Mouse (Mus musculus): ENCODE results near the gene Pdk2. TPM values are rescaled to one million over a fixed set of nuclear protein-coding genes. Genes with fewer than 3 reads are reported as not detected.
"Not testable (repeated sequence)": the region's sequence is repeated elsewhere in the genome, so short reads cannot be mapped to it uniquely, and the experiment has no call there.

The Pdk2 gene
- polyA plus RNA-seq, 1 experiment = 274 TPM

DNA sequence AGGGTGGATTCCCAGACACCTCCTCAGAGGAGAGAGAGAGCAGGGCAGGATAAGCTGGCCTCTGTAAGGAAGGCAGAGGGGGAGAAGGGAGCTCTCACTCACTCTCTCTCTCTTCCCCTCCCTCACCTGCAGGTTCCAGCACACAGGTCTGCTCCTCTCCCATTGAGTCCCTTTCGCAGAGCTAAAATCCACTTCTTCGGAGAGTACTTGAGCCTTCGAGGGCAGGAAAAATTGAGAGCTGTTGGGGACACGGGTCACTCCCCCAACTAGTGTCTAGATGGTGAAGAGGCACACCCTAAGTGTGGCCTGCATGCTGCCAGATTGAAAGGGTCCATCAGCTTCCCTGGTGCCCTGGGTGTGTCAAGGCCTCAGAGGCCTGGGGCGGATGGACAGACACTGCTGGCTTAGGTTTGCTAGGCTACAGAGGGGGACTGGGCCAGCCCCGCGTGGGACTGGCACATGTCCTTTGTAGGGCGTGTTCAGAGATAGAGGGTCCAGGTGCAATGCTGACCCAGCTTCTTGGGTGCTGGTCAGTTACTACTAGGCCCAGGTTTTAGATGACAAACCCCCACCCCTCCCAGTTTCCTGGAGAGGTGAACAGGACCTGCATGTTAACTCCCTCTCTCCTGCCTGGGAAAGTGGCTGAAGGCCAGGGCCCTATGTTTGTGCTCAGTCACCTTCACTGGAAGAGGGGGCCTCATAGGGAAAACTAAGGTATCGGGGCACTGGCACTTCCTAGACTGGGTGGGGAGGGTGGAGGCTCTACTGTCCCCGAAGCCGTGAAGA lies 15.7 kb downstream of the Pdk2 start:
- no peak overlapping the region for H3K27ac ChIP-seq (replicated peaks; ENCODE audit: low read depth, low read length)
- H3K4me3 ChIP-seq (ENCODE audit: insufficient read depth, low read depth, low read length) = no peak overlapping the region
- H3K4me1 ChIP-seq (ENCODE audit: control insufficient read depth, insufficient read depth, insufficient read length, low read length) = no peaks in the 10 kb centered on the region

DNA sequence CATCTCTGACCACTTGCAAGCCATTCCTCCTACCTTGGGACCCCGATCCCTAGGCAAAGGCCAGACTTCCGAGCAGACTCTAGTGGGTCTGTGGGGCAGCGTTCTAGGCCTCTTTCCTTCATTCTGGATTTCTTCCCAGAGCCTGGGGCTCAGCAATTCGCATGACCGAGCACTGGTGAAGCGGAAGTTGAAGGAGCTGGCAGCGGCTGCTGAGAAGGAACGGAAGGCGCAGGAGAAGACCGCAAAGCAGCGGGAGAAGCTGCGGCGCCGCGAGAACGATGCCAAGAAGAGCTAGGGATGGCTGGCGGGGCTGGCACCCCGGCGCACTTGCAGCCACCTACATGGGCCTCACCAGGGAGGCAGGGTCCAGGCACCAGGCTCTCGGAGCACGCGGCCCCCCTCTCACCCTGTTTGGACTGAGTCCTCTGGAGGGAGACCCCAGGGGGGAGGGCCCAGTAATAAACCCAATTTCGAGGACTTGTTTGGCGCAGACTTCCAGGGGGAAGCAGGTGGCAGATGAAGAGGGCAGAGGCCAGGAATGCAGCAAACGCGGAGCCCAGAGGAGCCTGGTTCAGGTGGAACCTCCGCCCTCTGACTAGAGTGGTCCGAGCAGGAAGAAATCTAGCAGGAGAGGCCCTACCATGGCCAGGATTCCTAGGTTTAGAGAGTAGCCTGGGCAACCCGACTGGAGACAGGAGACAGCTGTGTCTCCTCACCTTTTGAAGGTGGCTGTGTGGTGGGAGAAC lies 16.5 kb downstream of the Pdk2 start:
- Histone ChIP-seq H3K27ac (replicated peaks; ENCODE audit: low read depth, low read length) (no peak overlapping the region), H3K4me3 (ENCODE audit: insufficient read depth, low read depth, low read length) (no peak overlapping the region), H3K4me1 (ENCODE audit: control insufficient read depth, insufficient read depth, insufficient read length, low read length) (no peaks in the 10 kb centered on the region)

DNA sequence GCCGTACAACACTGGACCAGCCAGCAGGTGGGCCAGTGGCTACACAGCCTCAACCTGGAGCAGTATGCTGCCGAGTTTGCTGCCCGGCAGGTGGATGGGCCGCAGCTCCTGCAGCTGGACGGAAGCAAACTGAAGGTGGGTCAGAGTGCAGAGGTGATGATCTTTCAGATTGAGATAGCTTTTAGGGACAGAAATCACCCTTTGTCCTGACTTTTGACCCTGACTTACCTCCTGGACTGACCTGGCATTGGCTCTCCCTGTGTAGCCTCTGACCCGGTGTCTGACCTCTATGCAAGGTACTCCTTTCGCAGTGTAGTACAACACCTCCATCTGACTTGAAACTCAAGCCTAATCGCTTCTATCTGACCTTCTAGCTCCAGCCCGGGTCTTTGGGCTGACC lies 17.7 kb downstream of the Pdk2 start:
- H3K4me3 ChIP-seq (ENCODE audit: insufficient read depth, low read depth, low read length) = no peak overlapping the region
- H3K4me1 ChIP-seq (ENCODE audit: control insufficient read depth, insufficient read depth, insufficient read length, low read length) = no peaks in the 10 kb centered on the region
- no peak overlapping the region for H3K27ac ChIP-seq (replicated peaks; ENCODE audit: low read depth, low read length)

DNA sequence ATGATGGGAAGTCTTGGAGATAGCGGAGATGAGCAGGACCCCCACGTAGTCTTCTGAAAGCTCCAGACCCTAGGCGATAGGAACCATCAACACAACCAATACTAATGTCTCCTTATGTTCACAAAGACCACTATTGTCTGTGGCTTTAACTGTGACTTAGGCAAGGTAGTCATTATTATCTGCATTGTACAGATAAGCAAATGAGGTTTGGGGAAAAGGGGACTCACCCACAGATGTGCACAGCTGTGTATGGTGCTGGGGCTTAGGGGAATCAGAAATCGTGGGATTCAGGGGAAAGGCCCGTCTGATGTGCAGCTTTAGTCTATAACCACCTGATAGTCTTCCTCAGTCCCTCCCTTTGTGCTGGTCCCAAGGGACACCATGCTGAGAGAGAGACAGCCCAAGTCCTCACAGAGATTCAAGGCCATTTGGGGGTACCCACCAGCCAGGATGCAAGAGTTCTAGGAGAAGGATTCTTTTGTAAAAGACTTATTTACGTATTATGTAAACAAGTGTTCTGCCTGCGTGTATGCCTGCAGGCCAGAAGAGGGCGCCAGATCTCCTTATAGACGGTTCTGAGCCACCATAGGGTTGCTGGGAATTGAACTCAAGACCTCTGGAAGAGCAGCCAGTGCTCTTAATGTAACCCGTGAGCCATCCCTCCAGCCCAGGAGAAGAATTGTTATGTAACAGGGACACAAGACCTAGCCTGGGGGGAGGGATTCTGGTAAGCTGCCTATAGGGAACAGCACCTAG lies 18.7 kb downstream of the Pdk2 start:
- Histone ChIP-seq H3K4me3 (ENCODE audit: insufficient read depth, low read depth, low read length) (no peak overlapping the region), H3K4me1 (ENCODE audit: control insufficient read depth, insufficient read depth, insufficient read length, low read length) (no peaks in the 10 kb centered on the region), H3K27ac (replicated peaks; ENCODE audit: low read depth, low read length) (no peak overlapping the region)

DNA sequence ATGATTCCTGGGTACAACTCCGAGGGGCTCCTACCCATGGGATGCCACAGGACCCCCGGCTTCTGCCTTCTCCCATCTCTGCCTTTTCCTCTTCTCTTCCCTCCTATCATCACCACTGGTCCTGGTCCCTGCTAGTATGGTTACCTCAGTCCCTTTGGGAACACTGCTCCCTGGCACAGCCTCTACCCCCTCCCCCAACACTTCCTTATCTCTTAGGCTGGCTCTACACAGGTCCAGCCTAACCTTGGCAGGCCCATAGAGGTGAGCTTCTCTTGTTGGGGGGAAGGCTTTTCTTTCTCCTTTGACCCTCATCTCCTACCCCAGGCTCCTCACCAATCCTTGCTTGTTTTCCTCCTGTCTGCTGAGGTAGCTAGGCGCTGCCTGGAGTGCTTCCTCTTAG lies 25.7 kb downstream of the Pdk2 start:
- Histone ChIP-seq H3K27ac (replicated peaks; ENCODE audit: low read depth, low read length) (no peak overlapping the region), H3K4me3 (ENCODE audit: insufficient read depth, low read depth, low read length) (no peak overlapping the region)

DNA sequence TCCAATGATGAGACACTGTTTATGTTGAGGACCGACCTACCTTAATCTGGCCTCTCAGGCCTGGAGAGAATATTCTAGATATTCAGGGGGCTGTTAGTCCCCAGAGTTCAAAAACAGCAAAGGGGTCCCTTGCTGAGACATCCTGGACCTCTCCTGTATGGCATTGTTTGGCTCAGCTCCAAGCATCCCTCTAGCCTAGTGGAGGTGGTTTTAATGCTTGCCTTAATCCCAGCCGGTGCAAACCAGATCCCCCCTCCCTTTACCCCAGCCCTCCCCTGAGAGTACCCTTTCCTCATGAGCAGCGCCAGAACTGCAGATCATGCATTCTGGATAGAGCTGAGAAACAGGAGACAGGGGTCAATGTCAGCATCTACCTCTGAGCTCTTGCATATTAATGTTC lies 28.7 kb downstream of the Pdk2 start:
- Histone ChIP-seq H3K27ac (replicated peaks; ENCODE audit: low read depth, low read length) (no peak overlapping the region), H3K4me3 (ENCODE audit: insufficient read depth, low read depth, low read length) (no peak overlapping the region), H3K4me1 (ENCODE audit: control insufficient read depth, insufficient read depth, insufficient read length, low read length) (peaks cover 7% of the 10 kb centered on the region; the same call in 1 of the 2 replicates)

More for the DNA sequence above, 25.7 kb downstream of the Pdk2 start:
- H3K4me1 ChIP-seq (ENCODE audit: control insufficient read depth, insufficient read depth, insufficient read length, low read length) = no peaks in the 10 kb centered on the region

DNA sequence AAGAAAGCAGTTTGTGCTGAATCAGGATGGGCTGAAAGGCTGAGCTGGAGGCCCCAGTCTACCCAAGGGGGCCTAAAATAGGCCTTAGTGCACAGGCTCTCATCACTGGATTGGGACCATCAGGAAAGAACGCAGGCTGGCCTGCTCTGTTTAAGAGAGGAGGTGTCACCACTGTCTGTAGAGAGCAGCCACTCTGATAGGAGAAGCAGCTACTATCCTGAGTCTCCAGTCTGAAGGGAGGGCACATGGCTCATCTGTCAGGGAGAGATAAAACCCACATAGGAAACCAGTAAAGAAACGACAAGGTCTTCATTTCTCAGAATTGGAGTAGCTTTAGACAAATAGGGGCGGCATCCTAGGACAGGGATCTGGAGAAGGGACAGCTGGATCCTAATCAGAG lies 29.1 kb downstream of the Pdk2 start:
- H3K4me3 ChIP-seq (ENCODE audit: insufficient read depth, low read depth, low read length) = no peak overlapping the region
- H3K4me1 ChIP-seq (ENCODE audit: control insufficient read depth, insufficient read depth, insufficient read length, low read length) = peaks cover 7% of the 10 kb centered on the region; the same call in 1 of the 2 replicates
- no peak overlapping the region for H3K27ac ChIP-seq (replicated peaks; ENCODE audit: low read depth, low read length)

DNA sequence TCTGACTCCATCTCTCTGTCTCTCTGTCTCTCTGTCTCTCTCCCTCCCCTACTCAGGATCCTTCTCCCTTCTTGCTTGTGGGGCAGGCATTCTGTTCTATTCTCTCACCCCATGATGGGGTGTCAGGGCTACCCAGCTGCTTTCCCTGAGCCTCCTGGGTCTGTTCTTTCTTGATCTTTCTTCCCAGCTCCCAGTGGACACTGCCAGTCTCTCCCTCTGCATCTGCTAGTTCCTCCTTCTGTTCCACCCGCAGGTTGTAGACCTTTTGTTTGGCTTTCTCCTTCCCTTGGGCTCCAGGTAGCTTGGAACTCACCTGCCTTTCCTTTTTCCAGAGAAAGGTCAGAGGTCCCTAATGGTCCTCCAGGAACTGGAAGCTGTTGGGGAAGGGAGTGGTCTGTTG lies 29.7 kb downstream of the Pdk2 start:
- no peak overlapping the region for H3K4me3 ChIP-seq (ENCODE audit: insufficient read depth, low read depth, low read length)

DNA sequence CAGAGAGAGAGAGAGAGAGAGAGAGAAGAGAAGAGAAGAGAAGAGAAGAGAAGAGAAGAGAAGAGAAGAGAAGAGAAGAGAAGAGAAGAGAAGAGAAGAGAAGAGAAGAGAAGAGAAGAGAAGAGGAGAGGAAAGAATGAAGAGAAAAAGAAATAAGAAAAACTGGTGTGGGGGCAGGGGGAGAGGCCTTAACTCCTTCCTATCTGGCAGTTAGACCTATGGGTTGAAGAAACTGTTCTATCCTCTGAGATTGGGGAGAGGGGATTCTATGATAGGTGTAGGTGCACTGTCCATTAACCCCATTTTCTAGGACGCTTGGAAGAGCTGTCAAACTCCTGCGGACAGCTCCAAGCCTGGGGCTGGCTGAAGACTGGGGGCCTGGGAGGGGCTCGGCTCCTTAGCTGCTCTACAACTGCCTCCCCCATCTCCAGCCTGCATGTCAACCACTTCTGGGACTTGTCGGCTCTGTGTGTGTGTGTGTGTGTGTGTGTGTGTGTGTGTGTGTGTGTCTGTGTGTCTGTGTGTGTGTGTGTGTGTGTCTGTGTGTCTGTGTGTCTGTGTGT lies 30.2 kb downstream of the Pdk2 start:
- H3K4me3 ChIP-seq (ENCODE audit: insufficient read depth, low read depth, low read length); H3K27ac ChIP-seq (replicated peaks; ENCODE audit: low read depth, low read length): not testable (repeated sequence)
- peaks cover 13% of the 10 kb centered on the region; the same call in 1 of the 2 replicates for H3K4me1 ChIP-seq (ENCODE audit: control insufficient read depth, insufficient read depth, insufficient read length, low read length)

More for the DNA sequence above, 29.7 kb downstream of the Pdk2 start:
- no peak overlapping the region for H3K27ac ChIP-seq (replicated peaks; ENCODE audit: low read depth, low read length)
- H3K4me1 ChIP-seq (ENCODE audit: control insufficient read depth, insufficient read depth, insufficient read length, low read length) = peaks cover 10% of the 10 kb centered on the region; the same call in 1 of the 2 replicates

DNA sequence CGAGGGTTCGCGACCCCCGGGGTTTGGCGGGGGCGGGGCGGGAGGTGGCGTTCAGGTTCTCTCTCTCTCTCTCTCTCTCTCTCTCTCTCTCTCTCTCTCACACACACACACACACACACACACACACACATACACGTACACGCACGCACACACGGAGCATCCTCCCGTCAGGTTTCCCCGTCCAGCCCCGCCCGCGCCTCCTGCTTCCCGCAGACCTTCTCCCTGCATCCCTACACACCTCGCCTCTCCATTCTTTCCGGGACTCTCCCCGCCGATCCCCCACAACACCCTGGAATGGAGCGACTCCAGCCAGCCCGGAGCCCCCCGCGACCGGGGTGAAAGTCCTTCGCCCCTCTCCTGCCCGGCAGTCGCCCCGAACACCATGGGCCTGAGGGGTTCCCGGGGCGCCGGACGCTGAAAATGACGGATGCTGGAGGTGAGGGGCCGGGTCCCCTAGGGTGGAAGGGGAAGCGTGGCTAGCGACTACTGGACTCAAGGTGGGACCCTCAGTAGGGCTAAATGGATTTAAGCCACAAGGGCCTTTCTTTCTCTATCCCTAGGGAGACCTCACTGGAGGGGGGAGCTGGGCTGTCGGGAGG lies 30.9 kb downstream of the Pdk2 start:
- Histone ChIP-seq H3K4me3 (ENCODE audit: insufficient read depth, low read depth, low read length) (peak overlapping the region; percentile 48), H3K27ac (replicated peaks; ENCODE audit: low read depth, low read length) (no peak overlapping the region), H3K4me1 (ENCODE audit: control insufficient read depth, insufficient read depth, insufficient read length, low read length) (peaks cover 13% of the 10 kb centered on the region; the same call in 1 of the 2 replicates)

DNA sequence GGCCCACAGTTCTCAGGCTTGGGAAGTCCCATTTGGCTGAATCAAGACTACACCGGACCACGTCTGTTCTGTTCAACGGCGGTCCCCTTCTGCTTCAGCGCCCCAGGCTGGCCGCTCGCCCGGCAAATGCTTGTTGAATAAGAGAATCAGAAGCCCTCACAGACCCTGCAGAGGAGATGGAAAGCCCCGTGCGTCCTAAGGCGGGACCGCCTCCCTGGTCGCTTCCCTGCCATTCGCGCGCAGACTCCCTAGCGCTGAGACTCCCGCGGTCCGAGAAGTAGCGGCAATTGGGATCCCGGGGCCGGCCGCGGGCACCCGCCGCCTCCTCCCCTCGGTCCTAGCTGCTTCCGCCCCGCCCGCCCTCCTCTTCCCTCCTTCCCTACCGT lies 31.5 kb downstream of the Pdk2 start, which contains the start of gene Samd14:
Gene Samd14 (plus strand): TSS at position 251 of the 386 bp plus-strand sequence.
- Histone ChIP-seq H3K27ac (replicated peaks; ENCODE audit: low read depth, low read length) (no peak within 1 kb of the TSS), H3K4me1 (ENCODE audit: control insufficient read depth, insufficient read depth, insufficient read length, low read length) (peaks cover 13% of the 10 kb centered on the region; the same call in 1 of the 2 replicates), H3K4me3 (ENCODE audit: insufficient read depth, low read depth, low read length) (peak within 1 kb of the TSS; percentile 67)

DNA sequence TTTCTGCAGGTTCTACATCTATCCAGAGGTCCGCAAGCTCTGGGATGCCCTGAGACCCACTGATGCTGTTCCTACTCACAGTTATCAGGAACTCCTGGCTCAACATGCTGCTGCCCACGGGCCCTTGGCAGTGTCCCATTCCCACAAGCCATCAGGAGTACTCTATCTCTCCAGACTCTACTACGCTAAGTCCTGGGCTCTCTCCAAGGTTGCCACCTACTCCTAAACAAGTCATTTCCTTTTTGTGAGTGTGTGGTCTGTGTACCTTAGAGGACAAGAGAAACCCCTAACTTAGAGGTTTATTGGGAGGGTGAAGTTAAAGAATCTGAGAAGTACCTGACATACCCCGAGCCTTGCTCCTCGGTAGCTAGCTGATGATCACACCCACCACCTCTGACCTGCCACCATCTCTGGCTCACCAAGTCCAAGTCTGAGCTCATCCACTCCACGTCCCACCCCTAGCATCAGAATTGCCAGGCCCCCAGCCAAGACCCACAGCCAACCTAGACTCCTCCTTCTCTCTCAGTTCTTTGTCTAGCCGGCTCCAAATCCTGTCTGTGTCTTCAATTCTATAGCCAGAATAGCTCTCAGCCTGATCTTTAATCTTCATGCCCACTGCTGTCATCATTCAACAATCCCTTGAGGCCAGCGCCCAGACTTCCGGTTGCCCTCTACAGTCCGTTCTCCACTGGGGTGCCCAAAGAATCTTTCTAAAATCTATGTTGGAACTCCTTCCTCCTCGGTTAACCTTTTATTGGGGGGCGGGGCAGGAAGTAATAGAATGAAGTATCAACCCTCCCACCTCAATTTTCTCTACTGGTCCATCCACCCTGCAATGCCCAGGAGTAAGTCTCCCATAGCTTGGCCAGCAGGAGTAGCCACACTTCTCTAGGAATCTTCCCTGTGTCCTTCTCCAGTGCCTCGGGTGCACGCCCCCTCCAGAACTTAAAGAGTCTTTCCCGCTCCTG lies 32.2 kb downstream of the Pdk2 start:
- peaks cover 13% of the 10 kb centered on the region; the same call in 1 of the 2 replicates for H3K4me1 ChIP-seq (ENCODE audit: control insufficient read depth, insufficient read depth, insufficient read length, low read length)
- H3K27ac ChIP-seq (replicated peaks; ENCODE audit: low read depth, low read length) = no peak overlapping the region
- H3K4me3 ChIP-seq (ENCODE audit: insufficient read depth, low read depth, low read length) = peak overlapping the region; percentile 67

DNA sequence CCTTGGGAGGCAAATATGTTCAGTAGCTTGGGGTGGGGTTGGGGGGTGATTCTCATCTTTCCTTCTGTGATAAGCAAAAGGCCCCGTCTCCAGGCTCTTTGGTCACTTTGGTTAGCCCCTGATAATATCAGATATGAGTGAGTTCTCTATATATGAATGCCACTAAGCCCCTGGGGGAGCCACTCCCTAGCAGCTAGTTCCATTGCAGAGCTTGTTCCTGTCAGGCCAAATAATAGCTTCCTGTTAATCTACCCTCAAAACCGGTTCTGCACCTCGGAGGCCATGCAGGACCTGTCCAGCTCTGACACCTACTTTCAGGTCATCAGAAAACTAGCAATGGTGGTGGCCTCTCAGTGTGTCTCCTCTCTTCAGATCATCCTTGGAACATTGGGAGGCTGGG lies 33.7 kb downstream of the Pdk2 start:
- H3K27ac ChIP-seq (replicated peaks; ENCODE audit: low read depth, low read length) = no peak overlapping the region
- peaks cover 13% of the 10 kb centered on the region; the same call in 1 of the 2 replicates for H3K4me1 ChIP-seq (ENCODE audit: control insufficient read depth, insufficient read depth, insufficient read length, low read length)
- no peak overlapping the region for H3K4me3 ChIP-seq (ENCODE audit: insufficient read depth, low read depth, low read length)

Measured in brown adipose tissue, adult 24 weeks (tissue).